Mouse (Mus musculus) heart, postnatal 10 days (tissue): ENCODE results near the gene Klhl21. TPM values are rescaled to one million over a fixed set of nuclear protein-coding genes. Genes with fewer than 3 reads are reported as not detected.

ENCODE experiments used
- DNase-seq, 2 experiments: peaks; one replicate each; pipeline ENCODE4 v3.0.0; 2021
- intact Hi-C: fragments of 180-260 bp; cut with DNase I; formaldehyde crosslinking; loops from one replicate; pipeline ENCODE4 v1.15.1; 2025
- total RNA-seq, 2 experiments: library from RNA; stranded (reverse); gene quantifications; 2 replicates each; pipeline ENCODE4 v1.2.3; 2021

Klhl21 gene
- total RNA-seq, 2 experiments from 2014 or later, result 43.5 to 49.4 TPM

- intact Hi-C loops, result no loop called here
These were observed 53.9 kb downstream of the Klhl21 start for GRCm38 (mm10) chr4:152062390-152063110.

GRCm38 (mm10) chr4:152067280-152067679 is 58.7 kb downstream of the Klhl21 start:
- DNase-seq, result no peak
- intact Hi-C loops, result no loop called here

More at GRCm38 (mm10) chr4:152062390-152063110, 53.9 kb downstream of the Klhl21 start:
- peak; percentile 66 to 72 for DNase-seq

Other genes starting within 250 kb of the Klhl21 start
- 100 to 1,000 TPM; 180 to 183 TPM for gene Camta1, start 146.9 kb upstream of the Klhl21 start, total RNA-seq
- gene Dnajc11, start 75.1 kb upstream of the Klhl21 start, total RNA-seq, result 100 to 1,000 TPM in 1 of 2 experiments, 10 to 100 TPM in 1; 98.5 to 107 TPM
- 10 to 100 TPM; 10.3 to 12.5 TPM for gene Thap3, start 19.8 kb upstream of the Klhl21 start, total RNA-seq
- gene Phf13, start 12.5 kb upstream of the Klhl21 start, total RNA-seq, result 10 to 100 TPM in 1 of 2 experiments, 1 to 10 TPM in 1; 8.5 to 11.3 TPM
- gene Zbtb48, start 18.9 kb downstream of the Klhl21 start, total RNA-seq, result 1 to 10 TPM; 4.9 to 5.2 TPM
- gene Tas1r1, start 29.8 kb downstream of the Klhl21 start, total RNA-seq, result under 1 TPM; 0.10 to 0.17 TPM
- gene Nol9, start 30.5 kb downstream of the Klhl21 start, total RNA-seq, result 10 to 100 TPM; 11.3 to 13.5 TPM
- 10 to 100 TPM; 33.5 to 35.8 TPM for gene Plekhg5, start 63.7 kb downstream of the Klhl21 start, total RNA-seq
- 1 to 10 TPM; 1.9 TPM for gene Tnfrsf25, start 107.1 kb downstream of the Klhl21 start, total RNA-seq
- gene Espn, start 143.6 kb downstream of the Klhl21 start, total RNA-seq, result 1 to 10 TPM; 1.3 to 1.4 TPM
- gene Hes2, start 150.1 kb downstream of the Klhl21 start, total RNA-seq, result not detected
- 10 to 100 TPM; 48.3 to 53.2 TPM for gene Acot7, start 169.3 kb downstream of the Klhl21 start, total RNA-seq